Mouse (Mus musculus): ENCODE data around the gene Coa5.

DNA sequence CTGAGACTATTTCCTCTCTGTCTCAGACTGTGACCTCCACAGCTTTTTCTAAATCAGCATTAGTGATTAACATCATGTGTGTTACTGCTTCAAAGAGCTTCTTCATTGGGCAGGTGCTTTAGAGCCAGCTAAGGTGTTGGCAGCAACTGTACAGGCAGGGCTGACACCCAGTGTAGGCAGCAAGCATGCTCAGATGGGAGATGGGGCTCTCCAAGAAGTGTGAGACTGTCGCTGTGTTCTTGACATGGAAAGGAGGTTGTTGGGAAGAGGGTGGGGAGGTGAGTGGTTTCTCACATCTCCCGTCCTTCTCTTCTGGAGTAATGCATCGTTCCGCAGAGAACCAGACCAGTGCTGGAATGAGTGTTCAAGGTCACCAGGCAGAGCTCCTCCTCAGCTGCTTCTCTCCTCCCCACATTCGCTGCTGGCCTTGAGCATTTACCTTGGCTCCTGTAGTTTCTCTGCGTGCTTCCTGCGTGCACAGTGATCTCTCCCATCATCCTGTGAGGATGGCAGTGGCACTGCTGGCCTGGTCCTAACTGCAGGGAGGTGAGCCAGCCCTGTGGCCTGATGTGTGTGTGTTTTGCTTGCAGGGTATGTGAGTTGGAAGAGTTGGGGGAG, 61.0 kb downstream of the Coa5 start:
- TF ChIP-seq POLR2A (IDR thresholded peaks at IDR 0.05; ENCODE audit: low read depth, low read length), result no peak
- no peak for TF ChIP-seq CTCF (IDR thresholded peaks at IDR 0.05; ENCODE audit: extremely low read depth, insufficient read length, insufficient replicate concordance, low read depth, low read length)

All from small intestine, adult 2 months (tissue).